Mouse (Mus musculus) kidney, adult 2 months (tissue): ENCODE results near the gene Hspb3.

Source experiments
- CTCF ChIP-seq: fragments of 200-500 bp; conservative IDR thresholded peaks from 2 replicates; pipeline ENCODE4 v1.5.1; 2011; ENCODE audit warnings: low read depth, mild to moderate bottlenecking, control low read depth, low read length, moderate library complexity, mixed read lengths; ENCODE audit not compliant: insufficient read depth, insufficient read length
- POLR2A ChIP-seq: fragments of 200-500 bp; IDR thresholded peaks from one replicate; pipeline ENCODE4 v1.6.1; 2011; ENCODE audit warnings: low read depth, low read length, control low read depth

DNA sequence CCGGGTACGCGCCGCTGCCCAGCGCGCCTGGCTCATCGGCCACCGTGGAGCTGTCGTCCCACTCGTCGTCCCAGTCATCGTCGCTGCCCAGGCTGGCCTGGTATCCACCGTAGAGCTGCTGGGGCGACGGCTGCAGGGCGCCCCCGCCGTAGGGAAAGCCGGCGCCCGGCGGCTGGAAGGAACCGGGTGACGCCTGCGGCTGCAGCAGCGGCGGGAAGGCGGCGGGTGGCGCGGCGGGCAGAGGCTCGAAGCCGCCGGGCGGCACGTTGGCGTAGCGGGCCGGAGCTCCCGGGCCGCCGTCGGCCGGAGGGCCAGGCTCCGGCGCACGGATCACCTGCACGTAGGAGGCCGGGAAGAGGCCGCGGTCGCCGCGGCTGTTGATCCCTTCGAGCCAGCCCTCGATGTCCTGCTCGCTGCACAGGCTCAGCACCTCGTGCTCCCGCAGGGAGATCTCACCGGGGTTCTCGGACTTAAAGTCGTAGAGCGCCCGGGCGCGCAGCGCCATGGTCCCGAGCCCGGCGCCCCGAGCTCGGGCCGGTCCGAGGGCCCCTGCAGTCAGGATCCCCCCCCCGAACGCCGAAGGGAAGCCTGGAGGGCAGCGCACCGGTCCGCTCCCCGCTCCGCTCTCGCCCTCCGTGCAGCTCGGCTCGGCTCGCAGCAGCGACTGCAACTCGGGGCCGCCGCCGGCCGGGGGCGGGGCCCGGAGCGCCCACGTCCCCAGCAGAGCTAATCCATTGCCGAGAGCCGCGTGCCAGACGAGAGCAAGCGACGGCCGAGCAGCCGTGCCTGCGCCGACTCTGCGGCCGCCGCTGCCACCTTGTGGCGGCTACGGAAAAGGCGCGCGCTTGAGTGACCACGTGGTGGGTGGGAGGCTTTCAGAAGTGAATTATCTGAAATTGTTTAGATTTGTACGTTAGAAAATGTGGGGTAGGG, 45.3 kb downstream of the Hspb3 start, which contains the start of gene Snx18:
- TF ChIP-seq CTCF (peak; percentile 91), POLR2A (peak; percentile 83)
